Mouse (Mus musculus) spleen, adult 2 months (tissue): ENCODE results near the gene Lrguk.

Source experiments
- CTCF ChIP-seq: fragments of 200-500 bp; IDR thresholded peaks from 2 replicates; pipeline ENCODE4 v1.5.1; 2011; ENCODE audit warnings: mild to moderate bottlenecking, inconsistent platforms; ENCODE audit not compliant: insufficient read depth, insufficient read length, insufficient replicate concordance; ENCODE audit errors: extremely low read depth
- POLR2A ChIP-seq: fragments of 200-500 bp; IDR thresholded peaks from 2 replicates; pipeline ENCODE4 v1.6.1; 2011; ENCODE audit warnings: low read depth, low read length, inconsistent platforms

GRCm38 (mm10) chr6:34154202-34154601 is 125.0 kb downstream of the Lrguk start:
- TF ChIP-seq POLR2A (no peak), CTCF (no peak)
